Mouse (Mus musculus) ES-Bruce4 (cell line): ENCODE measurements at regions not wholly inside any gene's neighbourhood (a gene's known extent, or its start where the extent isn't known, plus 50 kb on each side); places are given as distances from the start of the nearest gene placed in this dataset.

Source experiments
- CTCF ChIP-seq: IDR thresholded peaks from one replicate; pipeline ENCODE4 v1.8.1; 2011; ENCODE audit warnings: low read depth, low read length
- POLR2A ChIP-seq: IDR thresholded peaks from one replicate; pipeline ENCODE4 v1.8.1; 2011; ENCODE audit warnings: low read length; ENCODE audit not compliant: insufficient read depth

DNA sequence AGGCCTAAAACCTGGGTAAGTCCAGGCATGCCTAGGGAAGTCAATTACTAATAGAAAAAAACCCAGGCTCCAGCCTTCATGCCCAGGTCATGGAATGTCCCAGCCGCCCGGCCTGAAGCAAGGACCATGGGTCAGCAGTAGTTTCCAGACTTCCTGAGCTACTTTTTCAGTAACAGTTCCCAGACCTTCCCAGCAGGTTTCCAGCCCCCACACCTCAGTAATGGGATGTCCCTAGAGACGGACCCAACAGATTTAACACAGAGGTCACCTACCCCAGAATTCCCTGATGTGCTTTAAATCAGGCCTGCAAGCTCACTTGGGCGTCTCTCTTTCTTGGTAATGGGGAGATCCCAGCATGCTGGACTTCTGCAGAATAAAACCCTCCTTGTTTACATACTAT lies 65.2 kb upstream of the Rpl34 start:
- TF ChIP-seq POLR2A (no peak), CTCF (no peak)
